Mouse (Mus musculus) left cerebral cortex, postnatal 36 days (tissue): ENCODE results near the gene Gpr68. TPM values are rescaled to one million over a fixed set of nuclear protein-coding genes. Genes with fewer than 3 reads are reported as not detected.

Experiments
- DNase-seq, 2 experiments: peaks; one replicate each; pipeline ENCODE4 v3.0.0; 2021 to 2022; ENCODE audit warnings: low spot score in 2 of 2, mixed read lengths in 1 of 2
- intact Hi-C: fragments of 180-260 bp; cut with DNase I; formaldehyde crosslinking; loops from one replicate; pipeline ENCODE4 v1.15.1; 2025
- total RNA-seq, 2 experiments: library from RNA; stranded (reverse); gene quantifications; 2 replicates each; pipeline ENCODE4 v1.2.3; 2021

Gene Gpr68
- 10 to 100 TPM; 10.5 to 14.8 TPM for total RNA-seq

DNA sequence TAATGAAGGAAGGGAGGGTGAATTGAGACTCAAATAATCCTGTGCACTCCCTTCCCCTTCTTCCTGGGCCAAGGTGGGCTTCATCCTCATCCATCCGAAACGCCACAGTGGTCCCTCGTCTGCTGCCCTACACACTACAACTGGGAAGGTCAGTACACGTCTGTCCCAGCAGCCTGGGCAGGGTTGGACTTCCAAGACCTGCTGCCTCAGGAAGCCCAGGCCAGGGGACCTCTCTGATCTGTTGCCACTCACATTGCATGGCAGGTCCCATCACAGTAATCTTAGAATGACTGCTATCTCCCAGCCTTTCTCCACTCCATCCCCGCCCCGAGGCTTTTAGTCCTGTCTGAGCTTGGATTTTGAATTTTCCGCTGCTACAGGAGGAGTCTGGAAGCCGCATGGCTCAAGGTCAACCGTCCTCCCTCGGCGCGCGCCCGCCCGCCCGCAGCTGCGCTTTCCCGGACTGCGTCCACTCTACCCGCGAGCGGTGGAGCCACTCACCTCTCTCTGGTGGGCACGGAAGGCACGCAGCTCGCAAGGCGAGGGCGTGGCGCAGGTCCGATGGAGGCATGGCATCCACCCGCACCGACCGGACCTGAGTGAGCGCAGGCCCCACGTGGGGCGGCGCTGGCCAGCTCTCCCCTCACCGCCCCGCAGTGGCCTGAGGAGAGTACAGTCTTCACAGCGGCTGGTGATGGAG lies at the start of gene Gpr68:
Gpr68 (minus strand) TSS at position 601 of the 700 bp plus-strand sequence.
- intact Hi-C loops = no loop called here
- DNase-seq = peak in 1 of 2 experiments; percentile 35

DNA sequence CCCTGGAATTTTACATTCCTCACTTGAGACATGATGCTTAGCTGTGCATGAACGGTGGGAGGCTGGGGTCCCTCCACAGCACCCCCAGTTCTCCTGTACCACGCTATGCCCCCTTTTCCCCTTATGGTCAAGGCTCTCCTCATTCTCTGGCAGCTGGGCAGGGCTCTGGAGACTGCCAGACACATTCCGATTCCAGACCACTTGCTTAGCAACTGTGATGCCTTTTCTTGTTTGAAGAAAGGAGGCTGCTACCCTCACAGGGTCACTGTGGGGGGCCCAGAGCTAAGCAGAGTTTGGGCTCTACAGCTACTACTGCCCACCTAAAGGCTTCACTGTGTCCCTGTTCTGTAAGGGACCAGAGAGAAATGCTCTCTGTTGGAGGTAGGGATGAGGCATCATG lies 49.3 kb upstream of the Gpr68 start:
- intact Hi-C loops = no loop called here
- no peak for DNase-seq

DNA sequence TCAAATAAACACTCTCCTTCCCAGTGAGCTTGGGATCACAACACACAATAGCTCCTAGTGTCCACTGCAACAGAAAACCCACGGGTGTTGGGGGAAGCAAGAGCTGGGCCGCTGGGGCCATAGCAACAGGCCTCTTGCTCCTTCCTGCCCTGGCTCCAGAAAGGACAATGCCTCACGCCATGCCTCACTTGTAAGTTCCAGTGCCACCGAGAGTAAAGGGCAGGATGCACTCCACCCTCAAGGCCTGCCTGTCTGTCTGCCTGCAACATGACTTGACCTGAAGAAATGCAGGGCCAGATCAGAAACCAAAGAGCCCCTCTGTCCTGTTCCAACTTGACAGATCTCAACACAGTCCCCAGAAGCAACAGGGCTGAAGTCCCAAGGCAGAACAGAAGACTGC lies 48.8 kb upstream of the Gpr68 start:
- intact Hi-C loops = no loop called here
- DNase-seq = no peak

DNA sequence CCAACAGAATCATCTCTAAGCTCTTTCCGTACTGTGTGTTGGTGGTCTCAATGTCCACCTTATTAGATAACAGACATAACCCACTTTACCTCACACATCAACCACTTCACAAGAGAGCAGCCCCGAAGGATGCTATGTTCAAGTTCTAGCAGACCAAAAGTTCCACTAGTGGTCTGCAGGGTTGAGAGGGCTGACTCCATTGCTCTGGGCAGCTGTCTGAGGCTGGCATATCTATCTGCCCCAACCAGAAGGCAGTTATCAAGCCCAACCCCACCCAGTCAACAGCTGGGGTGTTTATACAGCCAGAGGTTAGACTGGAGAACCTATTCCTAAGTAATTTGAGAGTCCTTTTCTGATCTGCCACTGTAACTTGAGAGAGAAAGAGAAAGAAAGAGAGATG lies 48.0 kb upstream of the Gpr68 start:
- intact Hi-C loops = no loop called here
- DNase-seq = no peak

DNA sequence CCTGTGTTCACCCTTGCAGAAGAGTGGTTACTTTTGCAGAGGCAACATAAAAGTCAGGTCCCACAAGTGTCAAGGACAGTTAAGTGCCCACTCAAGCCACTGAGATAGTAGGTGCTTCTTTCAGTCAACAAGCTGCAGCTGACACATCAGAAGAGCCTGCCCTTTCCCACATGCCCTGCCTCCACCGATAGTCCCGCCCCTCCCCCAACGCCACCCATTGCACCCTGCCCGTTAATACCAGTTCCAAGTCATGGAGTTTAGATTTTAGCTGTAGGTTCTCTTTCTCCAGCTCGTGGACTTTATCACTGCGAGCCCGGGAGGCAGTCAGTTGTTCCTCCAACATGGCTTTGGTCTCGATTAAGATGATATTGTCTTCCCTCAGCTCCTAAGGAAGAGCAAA lies 45.9 kb upstream of the Gpr68 start:
- no peak for DNase-seq
- intact Hi-C loops = no loop called here

DNA sequence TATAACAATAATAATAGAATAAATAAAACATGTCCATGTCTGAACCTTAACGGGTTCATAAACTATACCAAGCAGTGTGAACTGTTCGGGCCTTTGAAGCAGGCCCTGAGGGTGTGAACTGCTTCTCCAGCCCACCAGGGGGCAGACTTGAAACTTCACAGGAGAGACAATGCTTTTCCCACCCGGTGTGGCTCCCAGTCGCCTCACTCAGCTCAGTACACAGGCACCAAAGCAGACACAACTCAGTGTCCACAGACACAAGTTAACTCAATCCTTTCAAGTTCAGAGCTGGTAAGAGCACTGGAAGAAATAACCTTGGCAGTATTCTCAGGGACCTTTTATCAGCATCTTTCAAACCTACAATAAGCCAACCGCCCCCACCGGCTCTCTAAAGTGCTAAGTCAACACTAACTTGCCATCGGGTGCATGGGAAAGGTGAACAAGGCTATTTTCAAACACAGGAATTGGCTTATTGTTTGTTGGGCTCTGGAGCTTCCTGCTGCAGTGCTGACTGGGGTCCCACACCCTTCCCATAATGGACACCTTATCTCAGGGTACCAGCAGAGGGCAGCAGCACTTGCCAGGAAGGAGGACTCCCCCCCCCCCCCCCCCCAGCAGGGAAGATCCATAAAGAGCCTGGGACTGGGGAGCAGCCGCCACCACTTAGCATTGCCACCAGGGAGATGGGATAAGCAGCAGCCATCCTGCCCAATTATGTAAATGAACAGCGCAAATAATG lies 44.4 kb upstream of the Gpr68 start:
- intact Hi-C loops = loop anchor here (1.0 kb wide), 1 partner anchor 77 kb away; the partner anchor contains the start of gene Ccdc88c
- DNase-seq = peak; percentile 71 to 76

DNA sequence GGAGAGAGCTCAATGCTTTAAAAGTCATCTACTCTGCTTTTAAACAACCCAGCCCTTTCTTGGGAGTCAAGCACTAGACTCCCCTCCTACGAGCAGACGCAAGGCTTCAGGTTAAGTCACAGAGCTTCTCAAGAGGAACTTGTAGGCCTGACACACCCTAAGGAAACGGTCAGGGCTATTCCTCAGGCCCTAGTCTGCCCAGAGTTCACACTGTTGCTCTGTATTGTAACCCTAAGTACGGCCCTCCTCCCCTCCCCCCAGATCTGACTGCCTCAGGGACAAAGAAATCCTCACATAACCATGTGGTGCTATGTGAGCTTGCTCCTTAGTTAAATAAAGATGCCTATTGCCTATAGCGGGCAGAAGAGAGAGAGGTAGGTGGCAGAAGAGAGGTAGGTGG lies 41.1 kb upstream of the Gpr68 start:
- intact Hi-C loops = no loop called here

DNA sequence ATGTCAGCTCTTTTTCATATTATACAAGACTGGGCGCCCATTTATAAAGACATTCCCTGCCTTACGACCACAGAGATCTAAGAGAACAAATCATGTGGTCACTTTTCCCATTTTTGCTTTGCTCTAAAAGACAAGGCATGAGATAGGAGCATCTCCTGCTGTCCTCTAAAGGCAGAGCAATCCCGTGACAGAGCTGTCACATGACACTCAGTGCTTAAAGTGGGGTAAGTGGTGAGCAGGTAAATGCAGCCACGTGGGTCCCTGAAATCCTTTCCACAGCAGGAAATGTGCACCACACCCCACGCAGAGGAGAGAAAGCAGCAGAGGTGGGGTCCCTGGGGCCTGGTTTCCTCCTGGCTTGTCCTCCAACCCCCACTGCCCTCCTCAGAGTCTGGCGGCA lies 40.0 kb upstream of the Gpr68 start:
- DNase-seq = no peak
- intact Hi-C loops = no loop called here

More for the DNA sequence above, 41.1 kb upstream of the Gpr68 start:
- DNase-seq = no peak

DNA sequence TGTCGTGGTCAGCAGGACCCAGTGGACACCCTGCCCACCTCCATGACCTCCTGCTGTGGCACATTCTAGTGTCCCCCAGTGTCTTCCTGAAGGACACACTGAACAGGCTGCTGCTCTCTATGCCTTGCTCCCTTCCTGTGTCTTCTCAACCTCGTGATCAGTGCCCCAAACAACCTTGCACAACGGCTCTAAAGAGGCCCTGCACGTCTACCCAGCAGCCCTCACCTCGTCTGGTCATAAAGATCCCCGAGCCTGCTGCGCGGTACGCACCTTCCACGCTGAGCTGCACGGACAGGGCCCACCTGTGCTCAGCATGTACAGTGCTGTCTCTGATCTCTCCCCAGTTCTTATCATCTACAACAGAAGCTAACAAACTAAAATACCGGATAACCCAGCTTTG lies 38.0 kb upstream of the Gpr68 start:
- no peak for DNase-seq
- intact Hi-C loops = no loop called here

DNA sequence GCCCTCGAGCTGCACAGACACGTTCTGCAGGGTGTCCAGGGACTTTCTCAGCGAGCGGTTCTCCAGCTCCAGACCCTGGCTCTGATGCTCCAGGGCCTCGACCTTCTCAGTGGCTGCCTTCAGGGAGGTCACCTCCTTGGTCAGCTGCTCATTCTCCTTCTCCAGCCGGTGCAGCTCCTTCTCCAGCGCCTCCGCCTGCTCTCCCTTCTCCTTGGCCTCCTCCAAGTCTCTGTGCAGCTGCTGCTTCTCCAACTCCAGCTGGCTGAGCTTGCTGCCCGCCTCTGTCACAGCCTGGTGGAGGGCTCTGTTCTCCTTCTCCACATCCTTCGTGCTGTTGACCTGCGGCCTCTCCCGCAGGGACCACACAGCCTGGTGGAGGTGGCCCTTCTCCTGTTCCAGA lies 37.5 kb upstream of the Gpr68 start:
- DNase-seq = no peak
- intact Hi-C loops = no loop called here

DNA sequence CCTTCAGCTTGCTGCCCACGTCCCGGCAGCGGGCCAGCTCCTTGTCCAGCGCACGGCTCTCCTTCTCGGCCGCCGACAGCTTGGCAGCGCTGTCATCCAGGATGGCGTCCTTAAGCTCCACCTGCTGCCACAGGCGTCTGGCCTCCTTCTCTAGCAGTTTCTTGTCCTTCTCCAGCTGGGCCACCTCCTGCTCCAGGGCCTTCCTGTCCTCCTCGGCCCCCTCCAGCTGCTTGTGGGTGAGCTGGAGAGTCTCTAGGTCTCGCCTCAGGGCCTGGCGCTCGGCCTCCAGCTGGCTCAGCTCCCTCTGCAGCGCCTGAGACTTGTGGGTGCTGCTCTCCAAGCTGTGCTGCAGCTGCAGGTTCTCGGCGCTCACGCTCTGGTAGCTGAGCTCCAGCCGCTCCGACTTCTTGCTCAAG lies 36.9 kb upstream of the Gpr68 start:
- DNase-seq = no peak
- intact Hi-C loops = no loop called here

DNA sequence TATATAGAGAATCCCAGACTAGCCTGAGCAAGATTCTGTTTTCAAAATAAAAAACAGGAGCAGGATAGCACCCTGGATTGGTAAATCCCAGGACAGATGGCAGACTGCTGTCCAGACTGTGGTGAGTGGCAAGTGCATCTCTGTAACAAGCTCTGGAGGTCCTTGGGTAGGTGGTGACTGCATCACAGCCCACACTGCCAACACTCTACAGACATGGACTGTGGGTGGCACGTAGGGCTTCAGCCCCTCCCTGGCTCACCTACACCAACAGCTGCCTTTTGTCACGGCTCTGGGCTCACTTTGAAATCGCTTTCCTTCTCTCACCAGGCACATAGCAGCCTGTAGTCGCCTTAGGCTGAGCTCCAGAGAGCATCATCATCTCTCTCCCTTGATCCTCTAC lies 35.1 kb upstream of the Gpr68 start:
- no peak for DNase-seq
- intact Hi-C loops = no loop called here

DNA sequence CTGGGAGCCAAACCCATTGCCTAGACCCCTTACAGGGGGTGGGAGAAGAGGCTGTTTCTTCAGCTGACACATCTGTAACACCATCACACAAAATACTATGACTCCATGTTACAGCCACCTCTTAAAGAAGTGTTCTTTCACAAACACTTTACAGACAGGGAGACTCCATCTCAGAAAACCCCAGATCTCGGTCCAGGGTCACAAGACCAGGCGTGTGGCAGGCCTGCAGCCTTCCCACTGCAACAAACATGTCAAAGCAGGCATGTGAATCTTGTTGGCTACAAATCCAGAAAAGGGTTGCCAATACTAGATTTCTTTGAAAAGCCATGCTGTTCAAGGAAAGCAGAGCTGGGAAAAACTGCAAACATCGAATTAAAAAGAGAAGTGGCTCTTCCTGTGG lies 33.4 kb upstream of the Gpr68 start:
- no peak for DNase-seq
- intact Hi-C loops = no loop called here

DNA sequence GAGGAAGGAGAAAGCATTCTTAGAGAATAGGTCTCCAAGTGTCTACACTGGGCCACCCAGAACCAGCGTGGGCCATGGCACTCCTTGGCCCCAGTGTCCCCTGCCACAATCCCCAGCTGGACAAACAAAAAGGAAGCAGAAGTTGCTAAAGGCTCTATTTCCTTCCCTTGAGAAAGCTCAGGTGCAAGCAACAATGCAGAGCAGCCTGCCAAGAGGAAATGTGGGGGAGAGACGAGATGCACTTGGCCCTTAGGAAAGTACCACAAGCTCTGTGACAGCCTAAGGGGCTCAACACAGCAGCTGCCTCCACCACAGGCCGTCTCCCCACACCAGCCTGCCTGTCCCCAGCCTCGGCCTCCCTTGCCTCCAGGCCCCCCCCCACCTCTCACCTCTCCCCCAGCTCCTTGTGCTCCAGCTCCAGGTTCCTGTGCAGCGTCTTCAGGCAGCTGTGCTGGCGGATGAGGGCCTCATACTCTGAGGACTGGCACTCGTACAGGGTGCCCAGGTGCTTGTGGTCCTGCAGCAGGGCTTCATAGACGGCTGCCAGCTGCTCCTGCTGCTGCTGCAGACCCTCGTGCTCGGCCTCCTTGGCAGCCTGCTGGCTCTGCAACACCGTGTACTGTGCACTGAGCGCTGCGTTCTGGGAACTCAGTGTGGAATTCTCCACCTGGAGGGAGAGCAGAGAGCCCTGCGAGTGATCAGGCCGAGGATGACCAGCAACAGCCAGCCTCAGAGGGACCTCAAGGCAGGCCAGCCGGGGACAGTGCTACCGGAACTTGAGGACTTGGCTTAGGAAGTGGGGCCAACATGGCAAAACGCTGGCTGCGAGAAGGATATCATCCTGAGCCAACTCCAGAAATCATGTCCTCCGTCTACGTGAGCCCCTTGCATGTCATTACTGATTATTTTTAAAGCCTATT lies 29.7 kb upstream of the Gpr68 start:
- DNase-seq = no peak
- intact Hi-C loops = no loop called here

DNA sequence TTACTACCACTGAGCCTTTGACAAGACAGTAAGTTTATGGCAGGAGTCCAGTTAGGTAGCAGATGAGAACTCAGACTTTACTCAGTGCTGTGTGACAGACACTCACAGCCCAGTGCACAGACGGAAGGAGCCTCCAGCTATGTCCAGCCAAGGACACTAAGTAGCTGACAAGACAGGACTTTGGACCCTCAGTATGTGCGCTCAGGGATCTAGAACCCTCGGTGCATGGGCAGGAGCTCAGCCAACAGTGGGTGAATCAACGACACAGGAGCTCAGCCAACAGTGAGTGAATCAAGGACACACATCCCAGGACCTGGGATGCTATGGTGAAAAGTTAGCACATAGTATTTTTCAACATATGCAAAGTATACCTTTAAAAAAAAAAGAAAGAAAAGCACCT lies 28.7 kb upstream of the Gpr68 start:
- intact Hi-C loops = loop anchor here (1.0 kb wide), 1 partner anchor 93 kb away; the partner anchor contains the start of gene Ccdc88c
- no peak for DNase-seq

DNA sequence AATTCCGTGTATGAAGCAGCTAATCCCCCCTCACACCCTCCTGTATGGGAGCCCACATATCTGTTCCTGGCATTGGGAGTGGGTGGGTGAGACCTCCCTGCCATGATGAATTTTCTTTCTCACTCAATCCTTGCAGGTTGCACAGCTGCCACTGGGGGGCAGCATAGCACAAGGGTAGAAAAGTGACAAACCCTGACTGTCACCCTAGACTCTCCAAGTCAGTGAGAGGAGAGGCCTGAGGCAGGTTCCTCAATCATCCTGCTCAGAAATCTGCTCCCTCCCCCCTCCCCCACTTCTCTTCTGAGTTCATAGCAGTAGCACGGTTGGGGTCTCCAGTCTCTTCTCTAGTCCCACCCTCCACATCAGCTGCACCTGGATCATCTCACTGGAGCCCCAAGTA lies 28.1 kb upstream of the Gpr68 start:
- DNase-seq = peak; percentile 73 to 74
- intact Hi-C loops = loop anchor here (1.0 kb wide), 1 partner anchor 93 kb away; the partner anchor contains the start of gene Ccdc88c

DNA sequence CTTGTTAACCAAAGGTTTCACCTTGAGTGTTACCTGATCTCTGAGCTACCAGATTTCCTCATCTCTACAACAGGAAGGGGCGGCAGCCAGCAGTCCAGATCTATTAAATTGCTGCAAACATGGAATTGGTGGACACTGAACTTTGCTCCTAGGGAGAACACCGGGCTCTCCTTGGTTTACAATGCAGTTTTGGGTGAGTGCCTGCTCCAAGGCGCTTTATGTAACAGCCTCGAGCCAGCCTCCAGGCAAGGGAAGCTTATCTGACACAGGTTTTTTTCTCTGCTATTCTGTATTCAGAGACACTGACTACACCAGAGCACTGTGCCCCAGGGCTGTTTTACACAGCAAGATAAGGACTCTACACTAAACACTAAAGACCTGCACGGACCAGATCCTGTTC lies 26.8 kb upstream of the Gpr68 start:
- no peak for DNase-seq
- intact Hi-C loops = no loop called here

DNA sequence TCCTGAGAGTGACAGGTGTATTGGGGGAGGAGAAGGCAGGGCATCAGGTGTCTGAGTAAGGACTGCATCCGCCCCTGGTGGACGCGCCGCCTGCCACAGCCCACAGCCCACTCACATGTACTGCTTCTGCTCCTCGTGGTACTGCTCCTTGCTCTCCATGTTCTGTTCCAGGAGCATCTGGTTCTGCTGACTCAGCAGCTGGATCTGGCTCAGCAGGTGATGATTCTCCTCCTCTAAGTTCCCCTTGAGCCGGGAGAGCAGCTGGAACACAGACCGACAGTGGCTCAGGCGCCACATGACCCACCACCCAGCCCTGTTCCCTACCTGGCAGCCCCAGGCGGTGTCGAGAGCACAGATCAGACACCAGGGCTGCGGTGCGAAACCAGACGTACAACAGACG lies 23.7 kb upstream of the Gpr68 start:
- no peak for DNase-seq
- intact Hi-C loops = no loop called here

DNA sequence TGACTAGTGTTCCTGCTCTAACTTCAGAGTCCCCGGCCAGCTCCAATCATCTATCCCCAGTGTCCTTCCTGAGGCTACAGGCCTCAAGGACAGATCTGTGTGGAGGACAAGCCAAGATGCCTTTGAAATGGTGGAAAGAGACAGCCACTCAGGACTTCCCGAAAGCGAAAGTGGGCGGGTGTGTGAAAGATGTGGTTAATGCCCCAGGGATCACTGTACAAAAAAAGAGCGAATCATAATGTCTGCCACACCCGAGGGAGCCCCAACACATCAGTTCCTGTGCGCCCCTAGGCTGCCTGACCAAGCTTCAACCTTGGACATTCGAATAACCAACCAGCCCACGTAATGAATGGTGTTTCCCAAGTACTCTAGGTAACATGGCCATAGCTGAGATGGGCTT lies 20.3 kb upstream of the Gpr68 start:
- intact Hi-C loops = loop anchor here (5.0 kb wide), 1 partner anchor 351 kb away; no protein-coding TSS in a partner anchor
- no peak for DNase-seq
